Mouse (Mus musculus) left cerebral cortex, postnatal 25 days (tissue): ENCODE measurements around the gene Car15. TPM values are rescaled to one million over a fixed set of nuclear protein-coding genes. Genes with fewer than 3 reads are reported as not detected.

ENCODE experiments used
- DNase-seq, 2 experiments: peaks; one replicate each; pipeline ENCODE4 v3.0.0; 2022; ENCODE audit warnings: low spot score in 2 of 2, mixed read lengths in 1 of 2
- intact Hi-C: fragments of 180-260 bp; cut with DNase I; formaldehyde crosslinking; loops from one replicate; pipeline ENCODE4 v1.15.1; 2025
- total RNA-seq, 2 experiments: library from RNA; stranded (reverse); gene quantifications; 2 replicates each; pipeline ENCODE4 v1.2.3; 2021

Gene Car15
- total RNA-seq, 2 experiments from 2014 or later, result 12.3 to 13.8 TPM

DNA sequence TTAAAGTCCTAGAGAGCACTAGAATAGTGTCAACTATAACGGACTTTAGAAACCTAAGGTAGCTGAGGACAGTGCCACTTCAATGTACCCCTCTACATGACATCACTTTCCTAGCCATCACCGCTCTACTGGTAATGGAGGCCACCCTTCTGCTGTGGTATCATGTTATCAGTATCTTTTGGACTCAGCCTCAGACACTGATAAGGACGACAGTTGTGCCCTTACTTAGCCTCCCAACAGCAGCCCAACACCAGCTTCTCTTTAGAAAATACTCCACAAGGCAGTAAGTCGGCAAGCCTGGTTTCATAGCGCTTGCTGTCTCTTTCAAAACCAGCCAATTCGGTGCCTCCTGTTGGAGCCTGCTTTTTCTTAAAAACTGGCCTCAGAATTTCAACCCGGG, 3.6 kb downstream of the Car15 start:
- no peak for DNase-seq
- intact Hi-C loops, result no loop called here

GRCm38 (mm10) chr16:17833681-17834399, 4.3 kb downstream of the Car15 start:
- intact Hi-C loops, result no loop called here
- DNase-seq, result peak; percentile 70 to 76

DNA sequence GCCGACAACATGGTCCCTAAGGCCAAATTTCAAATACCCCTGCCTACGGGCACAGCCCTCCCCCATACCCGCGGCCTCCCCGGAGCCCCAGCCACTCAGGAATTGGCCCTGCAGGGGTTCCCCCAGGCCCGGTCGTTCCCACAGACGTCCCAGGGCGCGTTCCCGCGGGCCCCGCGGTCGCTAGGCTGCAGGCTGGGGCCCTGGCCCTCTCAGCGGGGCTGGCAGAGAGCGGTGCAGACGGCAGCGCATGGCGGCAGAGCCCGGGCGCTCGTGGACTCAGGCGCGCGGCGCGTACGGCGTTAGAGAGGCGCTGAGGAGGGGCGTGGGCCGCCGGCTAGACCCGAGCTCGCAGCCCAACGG, 4.9 kb downstream of the Car15 start:
- DNase-seq, result peak; percentile 54 to 70
- intact Hi-C loops, result no loop called here

DNA sequence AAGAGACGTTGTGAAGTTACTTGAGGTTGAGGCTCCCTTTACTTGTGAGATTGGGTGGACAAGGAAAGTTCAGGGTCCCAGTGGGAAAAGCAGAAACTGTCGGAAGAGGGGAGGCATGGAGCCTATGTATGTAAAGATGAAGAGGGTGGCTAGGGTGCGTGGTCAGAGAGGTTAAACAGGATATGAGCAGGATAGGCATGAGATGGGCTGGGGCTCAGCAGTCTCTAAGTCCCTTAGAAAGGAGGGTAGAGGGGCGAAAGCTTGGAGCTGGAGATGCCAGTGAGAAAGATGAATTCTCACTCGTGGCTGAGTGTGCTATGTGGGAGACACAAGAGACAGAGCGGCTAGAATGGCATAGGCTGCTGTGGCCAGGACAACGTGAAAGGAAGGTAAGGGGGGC, 5.3 kb downstream of the Car15 start, which contains the start of gene B830017H08Rik:
B830017H08Rik (plus strand) TSS at position 301 of the 400 bp plus-strand sequence.
- no peak for DNase-seq
- intact Hi-C loops, result no loop called here

DNA sequence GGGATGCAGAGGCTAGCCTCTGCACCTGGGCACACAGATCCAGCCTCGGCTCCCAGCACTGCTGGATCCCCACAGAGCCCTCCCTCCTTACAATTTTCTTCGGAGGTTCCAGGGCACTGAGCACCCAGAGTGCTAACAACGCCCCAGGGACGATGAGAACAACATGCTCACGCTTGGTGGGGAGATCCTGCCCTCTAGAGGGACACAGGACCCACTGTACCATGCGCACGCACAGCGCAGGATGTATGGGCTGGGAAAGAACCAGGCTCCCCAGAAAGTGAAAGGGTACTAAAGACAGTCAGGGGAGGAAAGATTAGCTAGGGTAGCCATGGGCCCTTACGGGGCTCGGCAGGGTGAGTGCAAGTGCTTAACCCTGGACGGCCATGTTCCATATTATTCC, 6.4 kb downstream of the Car15 start:
- intact Hi-C loops, result no loop called here
- no peak for DNase-seq

- DNase-seq, result no peak
- intact Hi-C loops, result no loop called here
Measured at GRCm38 (mm10) chr16:17830385-17831178, 7.6 kb downstream of the Car15 start.

DNA sequence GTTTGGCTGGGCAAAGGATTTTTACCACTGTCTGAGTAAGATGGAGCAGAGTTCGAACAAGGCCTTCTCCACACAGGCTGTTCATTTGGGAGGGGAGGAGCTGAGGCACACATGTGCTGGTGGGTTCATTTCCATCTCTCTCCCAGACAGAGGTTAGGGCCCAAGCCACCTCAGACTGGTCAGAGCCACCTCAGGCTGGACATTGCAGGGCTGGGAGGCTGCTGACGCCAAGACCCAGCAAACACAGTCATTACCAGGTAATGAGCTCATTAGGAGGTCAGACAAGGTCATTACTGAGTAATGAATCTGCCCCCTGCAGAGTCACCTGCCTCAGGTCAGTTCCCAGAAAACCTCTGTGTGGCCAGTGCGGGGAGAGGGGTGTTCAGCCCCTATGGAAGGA, 9.3 kb downstream of the Car15 start:
- intact Hi-C loops, result no loop called here
- no peak for DNase-seq

DNA sequence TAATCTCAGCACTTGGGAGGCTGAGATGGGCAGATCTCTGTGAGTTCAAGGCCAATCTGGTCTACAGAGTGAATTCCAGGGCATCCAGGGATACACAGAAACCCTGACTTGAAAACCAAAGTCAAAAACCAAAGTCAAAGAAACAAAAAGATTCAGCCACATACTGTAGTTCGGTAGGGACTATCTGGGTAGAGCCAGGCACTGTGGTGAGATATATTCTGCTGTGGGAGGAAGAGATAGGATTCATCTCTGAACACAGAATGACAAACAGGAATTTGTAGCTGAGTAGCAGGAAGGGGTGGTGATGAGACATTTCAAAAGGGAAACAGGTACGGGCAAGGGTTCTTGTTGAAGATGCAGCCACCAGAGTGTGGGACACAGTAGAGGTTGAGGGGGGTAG, 9.9 kb downstream of the Car15 start:
- DNase-seq, result no peak
- intact Hi-C loops, result no loop called here

DNA sequence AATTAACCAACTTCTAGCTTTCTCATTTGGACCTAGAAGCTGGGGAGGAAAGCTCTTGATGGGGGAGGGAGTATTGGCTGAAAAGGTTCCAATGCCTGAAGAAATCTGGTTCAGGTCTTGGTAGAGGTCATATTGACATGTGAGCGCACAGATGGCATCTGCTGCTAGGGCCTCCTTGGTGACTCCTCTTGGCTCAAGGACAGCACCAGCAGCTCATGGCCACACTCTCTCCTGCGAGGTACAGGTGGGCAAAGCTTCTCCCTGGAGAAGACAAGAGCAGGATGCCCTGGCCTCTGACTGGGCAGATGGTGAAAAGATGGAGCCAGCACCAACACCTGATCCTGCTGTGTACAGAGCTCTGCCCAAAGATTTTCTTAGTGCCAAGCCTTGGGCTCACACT, 11.7 kb downstream of the Car15 start:
- intact Hi-C loops, result no loop called here
- no peak for DNase-seq

DNA sequence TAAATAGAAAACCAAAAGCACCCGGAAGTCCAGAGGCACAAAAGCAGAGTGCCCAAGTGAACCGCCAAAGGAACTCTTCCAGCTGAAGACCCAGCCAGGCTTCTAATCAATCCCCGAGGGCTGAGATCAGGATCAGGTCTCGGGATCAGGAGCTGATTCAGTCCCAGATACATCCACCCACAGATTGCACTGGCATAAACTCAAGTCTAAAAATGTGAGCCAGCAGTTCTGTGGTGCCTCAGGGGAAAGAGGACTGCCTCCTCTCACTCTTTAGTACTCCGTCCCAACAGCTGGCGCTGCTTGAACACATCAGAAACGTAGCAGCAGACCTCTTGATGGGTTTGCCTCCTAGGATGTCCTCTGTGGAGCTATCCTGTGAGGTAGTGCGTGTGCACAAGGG, 21.6 kb downstream of the Car15 start:
- intact Hi-C loops, result no loop called here
- DNase-seq, result no peak

- intact Hi-C loops, result no loop called here
- DNase-seq, result peak; percentile 59 to 63
Measured at GRCm38 (mm10) chr16:17815411-17816402, 22.5 kb downstream of the Car15 start.

DNA sequence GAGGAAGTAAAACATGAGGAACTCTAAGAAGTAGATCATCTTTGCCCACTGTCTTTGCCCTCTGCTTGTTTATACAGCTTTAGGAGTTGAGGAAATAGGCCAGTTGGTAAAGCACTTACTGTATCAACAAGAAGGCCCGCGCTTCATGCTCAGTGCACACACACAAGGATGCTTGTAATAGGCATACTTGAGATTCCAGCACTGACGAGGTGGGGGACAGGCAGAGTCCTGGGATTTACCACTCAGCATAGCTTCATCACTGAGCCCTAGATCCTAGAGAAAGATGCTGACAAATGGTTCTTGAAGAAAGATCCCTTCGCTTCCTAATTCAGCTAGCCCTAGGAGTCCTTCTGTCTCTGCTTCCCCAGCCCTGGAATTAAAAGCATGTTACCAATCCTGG, 25.0 kb downstream of the Car15 start:
- intact Hi-C loops, result loop anchor here (2.0 to 5.0 kb wide), 2 partner anchors 68 to 256 kb away; no protein-coding TSS in a partner anchor

GRCm38 (mm10) chr16:17812120-17812519, 26.0 kb downstream of the Car15 start:
- DNase-seq, result peak in 1 of 2 experiments; percentile 59
- intact Hi-C loops, result loop anchor here (2.0 to 5.0 kb wide), 2 partner anchors 67 to 255 kb away; no protein-coding TSS in a partner anchor

More for the DNA sequence above, 25.0 kb downstream of the Car15 start:
- no peak for DNase-seq

DNA sequence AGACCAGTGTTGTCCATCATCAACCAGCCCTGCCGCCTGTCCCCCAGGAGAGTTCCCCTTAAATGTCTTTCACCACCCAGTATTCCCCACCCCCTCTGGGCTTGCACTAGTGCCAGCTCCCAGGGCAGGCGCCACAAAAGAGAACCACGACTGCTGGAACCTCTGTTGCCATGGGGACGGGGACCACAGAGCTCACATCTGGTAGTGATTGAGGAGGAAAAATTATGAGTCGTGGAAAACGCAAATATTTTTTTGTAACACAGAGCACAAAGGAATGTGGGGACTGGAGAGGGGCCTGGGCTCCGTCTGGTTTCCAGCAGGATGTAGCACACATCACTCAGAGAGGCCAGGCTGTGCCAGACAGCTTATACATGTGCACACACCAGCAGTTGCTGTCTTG, 28.5 kb downstream of the Car15 start:
- intact Hi-C loops, result loop anchor here (5.0 kb wide), 1 partner anchor 252 kb away; no protein-coding TSS in a partner anchor
- no peak for DNase-seq

- DNase-seq, result no peak
- intact Hi-C loops, result no loop called here
Measured at GRCm38 (mm10) chr16:17809125-17809524, 29.0 kb downstream of the Car15 start.

GRCm38 (mm10) chr16:17807192-17808009, 30.8 kb downstream of the Car15 start:
- DNase-seq, result peak; percentile 92 to 94
- intact Hi-C loops, result no loop called here

- DNase-seq, result peak; percentile 28 to 57
- intact Hi-C loops, result no loop called here
Measured at GRCm38 (mm10) chr16:17806581-17807191, 31.5 kb downstream of the Car15 start.

- intact Hi-C loops, result no loop called here
- DNase-seq, result no peak
Measured at GRCm38 (mm10) chr16:17804982-17805381, 33.2 kb downstream of the Car15 start.
